Comparison of ENCODE assay signal across 18 mouse cellular contexts in the genomic region with DNA sequence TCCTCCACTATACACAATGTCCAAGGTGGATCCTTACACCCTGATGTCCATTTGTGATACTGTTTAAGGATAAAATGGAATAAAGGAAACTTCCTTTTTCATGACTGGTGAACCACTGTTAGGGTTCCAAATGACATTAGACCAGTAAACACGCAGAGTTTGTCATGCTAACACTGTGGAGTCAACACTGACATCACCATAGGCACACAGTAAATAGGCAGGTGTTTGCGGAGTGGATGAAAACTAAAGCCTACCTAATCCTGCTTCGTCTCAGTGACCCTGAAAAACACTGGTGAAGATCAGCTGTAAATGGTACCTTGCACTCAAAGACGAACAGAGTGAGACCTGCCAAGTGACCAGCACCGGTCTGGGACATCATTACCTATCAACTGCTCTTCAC.
"Had no signal": no experiment of that assay in that cellular context is flagged by ENCODE, and none has a peak within 500 bp of the region (broad histone marks: within the 10 kb centered on the region; RNA-seq: fewer than 3 reads in every experiment).

No protein-coding gene starts in this region.

- H3K27me3 ChIP-seq: liver, embryonic 12.5 days; lung, embryonic 15.5 days; megakaryocyte, embryonic 14.5 days; midbrain, embryonic 13.5 days; midbrain, embryonic 15.5 days; neural tube, embryonic 12.5 days; stomach, embryonic 15.5 days had no signal

- H3K4me3 ChIP-seq: liver, embryonic 12.5 days; lung, embryonic 15.5 days; megakaryocyte, embryonic 14.5 days; midbrain, embryonic 13.5 days; midbrain, embryonic 15.5 days; neural tube, embryonic 12.5 days; stomach, embryonic 15.5 days had no signal

- H3K36me3 ChIP-seq: lung, embryonic 15.5 days; midbrain, embryonic 13.5 days; midbrain, embryonic 15.5 days; neural tube, embryonic 12.5 days; stomach, embryonic 15.5 days had no signal

- DNase-seq: lung, adult 2 months; lung, postnatal 14 days; lung, postnatal 36 days; right cerebral cortex, postnatal 14 days; thymus, adult 18-20 months; thymus, postnatal 14 days; thymus, postnatal 36 days had no signal

- H3K27ac ChIP-seq: liver, embryonic 12.5 days; liver, embryonic 14.5 days; lung, embryonic 15.5 days; macrophage; midbrain, embryonic 13.5 days; midbrain, embryonic 15.5 days; neural tube, embryonic 12.5 days; stomach, embryonic 15.5 days had no signal

- H3K9me3 ChIP-seq: liver, embryonic 12.5 days; lung, embryonic 15.5 days; midbrain, embryonic 13.5 days; midbrain, embryonic 15.5 days; neural tube, embryonic 12.5 days; stomach, embryonic 15.5 days had no signal

- H3K4me1 ChIP-seq: liver, embryonic 12.5 days; lung, embryonic 15.5 days; neural tube, embryonic 12.5 days; stomach, embryonic 15.5 days had no signal

- H3K4me2 ChIP-seq: liver, embryonic 12.5 days; lung, embryonic 15.5 days; midbrain, embryonic 11.5 days; midbrain, embryonic 13.5 days; midbrain, embryonic 15.5 days; neural tube, embryonic 12.5 days; stomach, embryonic 15.5 days had no signal

- H3K9ac ChIP-seq: liver, embryonic 12.5 days; liver, embryonic 14.5 days; lung, embryonic 15.5 days; midbrain, embryonic 13.5 days; midbrain, embryonic 15.5 days; neural tube, embryonic 12.5 days; stomach, embryonic 15.5 days had no signal

- ATAC-seq: liver, embryonic 12.5 days; lung, postnatal 0 days; midbrain, embryonic 13.5 days; midbrain, embryonic 15.5 days had no signal
